Mouse (Mus musculus) forebrain, embryonic 13.5 days (tissue): ENCODE measurements at regions not wholly inside any gene's neighbourhood (a gene's known extent, or its start where the extent isn't known, plus 50 kb on each side); places are given as distances from the start of the nearest gene placed in this dataset.

Experiments
- ATAC-seq: fragments of 200-750 bp; cut with Nextera tagmentation; 2 replicates; pipeline ENCODE4 v1.8.0; 2017
- H3K27ac ChIP-seq: fragments of 300-500 bp; sonication (generic); 2 replicates; pipeline ENCODE4 v1.5.1; 2015; ENCODE audit warnings: inconsistent platforms, mild to moderate bottlenecking, moderate library complexity
- H3K27me3 ChIP-seq: fragments of 300-500 bp; sonication (generic); 2 replicates; pipeline ENCODE4 v1.6.1; 2015; ENCODE audit warnings: mild to moderate bottlenecking, inconsistent platforms
- H3K36me3 ChIP-seq: fragments of 300-500 bp; sonication (generic); 2 replicates; pipeline ENCODE4 v1.6.1; 2015; ENCODE audit warnings: mild to moderate bottlenecking, inconsistent platforms; ENCODE audit not compliant: poor library complexity, severe bottlenecking
- H3K4me1 ChIP-seq: fragments of 300-500 bp; sonication (generic); 2 replicates; pipeline ENCODE4 v1.6.1; 2015; ENCODE audit warnings: inconsistent platforms
- H3K4me2 ChIP-seq: fragments of 300-500 bp; sonication (generic); 2 replicates; pipeline ENCODE4 v1.6.1; 2015; ENCODE audit warnings: inconsistent platforms, mild to moderate bottlenecking, moderate library complexity
- H3K4me3 ChIP-seq: fragments of 300-500 bp; sonication (generic); 2 replicates; pipeline ENCODE4 v1.5.1; 2015; ENCODE audit warnings: mild to moderate bottlenecking, inconsistent platforms
- H3K9ac ChIP-seq: fragments of 300-500 bp; sonication (generic); 2 replicates; pipeline ENCODE4 v1.6.1; 2015; ENCODE audit warnings: mild to moderate bottlenecking, inconsistent platforms
- H3K9me3 ChIP-seq: fragments of 300-500 bp; sonication (generic); replicated peaks from 2 replicates; pipeline ENCODE4 v1.6.1; 2016; ENCODE audit warnings: inconsistent platforms
- WGBS: fragments of 180-500 bp; shearing (Covaris S2); methylation state at CpG from one replicate; pipeline ENCODE4 v1.1.7; 2015; 5-methylcytosine and 5-hydroxymethylcytosine counted together

DNA sequence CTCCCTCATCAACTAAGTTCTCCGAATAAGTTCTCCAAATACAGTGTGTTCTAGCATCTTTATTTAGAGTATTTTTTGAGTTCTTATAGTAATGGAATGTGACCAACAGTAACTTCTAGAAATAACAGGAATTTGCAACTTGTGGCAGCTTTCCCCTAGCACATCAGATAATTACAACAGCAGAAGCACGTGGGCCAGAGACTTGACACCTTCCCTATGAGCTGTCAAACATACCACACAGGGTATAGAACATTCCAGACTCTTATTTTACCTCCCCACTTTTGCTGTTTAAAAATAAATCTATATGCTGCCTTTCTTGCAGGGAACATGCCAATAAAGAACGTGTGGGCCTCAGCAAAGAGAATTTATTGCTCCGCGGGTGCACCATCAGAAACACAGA, 77.4 kb upstream of the Commd8 start:
- ATAC-seq, result no peak
- Histone ChIP-seq H3K27ac (no peak overlapping the region), H3K36me3 (no peaks in the 10 kb centered on the region), H3K4me1 (no peaks in the 10 kb centered on the region), H3K4me3 (no peak overlapping the region), H3K4me2 (no peak overlapping the region), H3K9me3 (no peaks in the 10 kb centered on the region), H3K9ac (no peak overlapping the region), H3K27me3 (no peaks in the 10 kb centered on the region)
- WGBS, result 89% methylated on average over 5 of the region's 5 CpGs

DNA sequence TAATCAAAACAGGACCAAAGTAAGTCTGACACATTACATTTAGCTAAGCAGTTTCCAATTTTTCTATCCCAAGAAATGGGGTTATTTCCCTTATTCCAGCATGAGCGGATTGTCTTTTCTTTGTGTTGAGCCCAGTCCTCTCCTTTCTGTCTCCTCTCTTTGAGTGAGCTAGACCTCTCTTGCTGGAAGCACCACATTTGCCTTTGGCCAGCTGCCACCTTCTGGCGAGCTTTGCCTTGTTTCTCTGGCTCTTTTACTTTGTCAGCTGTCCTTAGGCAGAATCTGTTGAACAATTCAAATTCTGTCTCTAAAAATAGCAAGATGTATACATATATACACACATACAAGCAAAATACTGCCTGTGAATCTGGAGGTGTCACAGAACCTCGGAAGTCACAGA, 76.1 kb upstream of the Commd8 start:
- WGBS, result 63% methylated on average over 3 of the region's 3 CpGs

DNA sequence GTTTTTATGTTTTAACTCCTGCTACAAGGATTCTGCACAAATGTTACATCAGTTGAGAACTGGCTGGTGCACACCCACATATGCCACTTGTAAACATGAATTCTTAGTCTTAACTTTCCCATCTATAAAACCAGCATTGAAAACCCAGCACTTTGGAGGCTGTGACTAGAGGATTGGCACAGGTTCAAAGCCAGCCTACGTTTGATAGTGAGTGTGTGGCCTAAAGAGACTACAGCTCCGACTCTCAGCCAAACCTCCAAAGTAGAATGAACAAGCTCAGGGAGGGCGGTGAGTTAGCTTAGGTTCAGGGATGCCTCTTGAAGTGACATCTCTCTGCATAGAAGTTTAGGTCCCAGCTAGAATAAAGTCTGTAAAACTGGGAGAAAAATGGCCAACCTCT, 75.0 kb upstream of the Commd8 start:
- Histone ChIP-seq H3K27ac (no peak overlapping the region), H3K9ac (no peak overlapping the region), H3K27me3 (no peaks in the 10 kb centered on the region), H3K9me3 (no peaks in the 10 kb centered on the region), H3K4me2 (no peak overlapping the region), H3K4me3 (no peak overlapping the region), H3K36me3 (no peaks in the 10 kb centered on the region), H3K4me1 (no peaks in the 10 kb centered on the region)
- 76% methylated on average over 3 of the region's 3 CpGs for WGBS
- no peak for ATAC-seq

More for the DNA sequence above, 76.1 kb upstream of the Commd8 start:
- Histone ChIP-seq H3K36me3 (no peaks in the 10 kb centered on the region), H3K9ac (no peak overlapping the region), H3K9me3 (no peaks in the 10 kb centered on the region), H3K27ac (no peak overlapping the region), H3K4me1 (no peaks in the 10 kb centered on the region), H3K4me2 (no peak overlapping the region), H3K4me3 (no peak overlapping the region), H3K27me3 (no peaks in the 10 kb centered on the region)
- peak; percentile 68; the same call in 1 of the 2 replicates for ATAC-seq

DNA sequence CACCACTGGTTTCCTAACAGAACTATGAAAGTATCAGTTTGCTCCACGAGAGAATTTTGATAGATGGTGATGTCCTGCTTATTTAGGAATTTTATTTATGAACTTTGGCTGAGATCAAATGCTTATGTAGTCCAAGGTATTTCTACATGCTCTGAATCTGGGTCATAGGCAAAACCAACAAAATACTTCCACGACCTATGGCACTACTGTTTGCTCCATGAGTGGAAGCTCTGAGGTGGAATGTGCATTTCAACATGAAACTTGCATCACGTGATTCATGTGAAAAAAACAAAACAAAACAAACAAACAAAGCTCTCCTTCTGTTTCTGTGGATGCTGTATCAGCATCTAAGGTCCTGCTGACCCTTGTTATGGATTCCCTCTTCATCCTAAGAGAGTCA, 73.5 kb upstream of the Commd8 start:
- 87% methylated on average over 3 of the region's 3 CpGs for WGBS

DNA sequence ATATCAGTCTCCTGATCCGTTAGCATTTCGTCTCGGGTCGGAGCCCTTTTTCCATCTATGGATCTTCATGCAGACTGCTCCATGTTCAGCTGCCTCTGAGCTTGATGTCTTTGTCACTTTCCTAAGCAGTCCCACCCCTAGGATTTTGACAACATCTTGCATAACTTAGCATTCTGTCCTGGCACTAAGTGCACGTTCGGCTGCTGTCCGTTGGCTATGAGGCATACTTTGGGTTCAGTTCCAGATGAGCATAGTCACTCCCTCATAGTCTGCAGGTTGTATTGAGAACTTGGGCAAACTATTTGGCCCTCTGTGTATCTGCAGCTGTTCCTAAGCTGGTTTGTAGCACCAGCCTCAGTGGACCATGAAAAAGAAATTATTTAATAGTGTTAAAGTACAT, 72.3 kb upstream of the Commd8 start:
- Histone ChIP-seq H3K4me3 (no peak overlapping the region), H3K9ac (no peak overlapping the region), H3K27me3 (no peaks in the 10 kb centered on the region), H3K9me3 (no peaks in the 10 kb centered on the region), H3K36me3 (no peaks in the 10 kb centered on the region), H3K4me2 (no peak overlapping the region), H3K4me1 (no peaks in the 10 kb centered on the region), H3K27ac (no peak overlapping the region)
- ATAC-seq, result no peak
- WGBS, result 92% methylated on average over 7 of the region's 7 CpGs

More for the DNA sequence above, 73.5 kb upstream of the Commd8 start:
- Histone ChIP-seq H3K4me2 (no peak overlapping the region), H3K4me1 (no peaks in the 10 kb centered on the region), H3K9me3 (no peaks in the 10 kb centered on the region), H3K9ac (no peak overlapping the region), H3K36me3 (no peaks in the 10 kb centered on the region), H3K4me3 (no peak overlapping the region), H3K27me3 (no peaks in the 10 kb centered on the region), H3K27ac (no peak overlapping the region)
- ATAC-seq, result no peak

DNA sequence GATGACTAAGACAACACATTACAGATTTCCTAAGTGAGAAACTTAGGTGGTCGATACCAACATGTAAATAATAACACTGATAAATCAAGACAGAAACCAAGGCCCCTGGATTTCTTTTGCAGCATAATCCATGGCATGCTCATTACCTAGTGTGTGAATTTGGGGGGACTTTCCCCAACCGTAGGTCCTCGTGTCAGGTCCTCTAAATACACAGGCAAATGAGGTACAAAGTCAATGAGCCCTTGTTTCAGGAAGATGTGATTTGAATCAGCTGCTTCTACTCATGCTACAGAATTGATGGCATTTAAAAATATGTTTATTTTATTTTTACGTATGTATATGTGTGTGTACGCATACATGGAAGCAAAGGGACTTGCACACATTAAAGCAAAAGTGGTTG, 59.0 kb upstream of the Commd8 start:
- H3K4me3 ChIP-seq, result no peak overlapping the region
- H3K4me1 ChIP-seq, result no peaks in the 10 kb centered on the region
- WGBS, result 94% methylated on average over 5 of the region's 5 CpGs
- no peak for ATAC-seq
- no peaks in the 10 kb centered on the region for H3K27me3 ChIP-seq
- no peak overlapping the region for H3K4me2 ChIP-seq
- no peaks in the 10 kb centered on the region for H3K36me3 ChIP-seq
- no peaks in the 10 kb centered on the region for H3K9me3 ChIP-seq
- H3K9ac ChIP-seq, result no peak overlapping the region
- H3K27ac ChIP-seq, result no peak overlapping the region

DNA sequence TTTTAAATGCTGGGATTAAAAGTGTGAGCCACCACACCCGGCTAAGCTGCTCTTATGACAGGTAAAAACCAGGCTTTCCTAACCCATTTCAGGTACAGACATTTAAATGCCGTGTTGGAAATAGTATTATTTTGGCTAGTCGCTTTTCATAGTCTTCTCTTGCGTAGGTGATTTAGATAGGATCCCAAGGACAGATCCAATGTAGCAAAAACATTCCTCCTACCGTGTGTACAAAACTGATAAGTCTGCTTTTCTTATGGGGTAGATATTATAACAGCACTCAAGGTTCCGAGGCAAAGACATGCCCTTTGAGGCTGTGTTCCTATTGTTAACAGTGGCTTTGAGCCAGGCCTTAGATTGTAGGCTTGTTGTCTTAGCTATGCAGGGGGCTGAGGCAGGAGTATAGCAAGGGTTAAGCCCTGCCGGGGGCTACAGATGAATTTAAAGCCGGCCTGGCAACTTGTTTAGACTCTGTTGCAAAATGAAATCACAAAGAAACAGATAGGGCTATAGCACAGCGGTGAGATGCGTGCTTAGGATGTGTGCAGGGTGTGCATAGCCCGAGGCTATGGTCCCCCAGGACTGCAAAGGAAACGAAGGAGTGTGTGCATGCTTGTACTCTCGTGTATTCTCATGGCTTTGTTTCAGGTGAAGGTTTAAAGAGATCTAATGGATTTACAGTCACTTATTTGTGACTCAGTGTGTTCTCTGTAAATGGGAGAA, 57.7 kb upstream of the Commd8 start:
- Histone ChIP-seq H3K9me3 (no peaks in the 10 kb centered on the region), H3K36me3 (no peaks in the 10 kb centered on the region), H3K4me3 (no peak overlapping the region), H3K4me2 (no peak overlapping the region), H3K27me3 (no peaks in the 10 kb centered on the region), H3K27ac (no peak overlapping the region), H3K4me1 (no peaks in the 10 kb centered on the region), H3K9ac (no peak overlapping the region)
- WGBS, result 79% methylated on average over 13 of the region's 13 CpGs
- no peak for ATAC-seq

DNA sequence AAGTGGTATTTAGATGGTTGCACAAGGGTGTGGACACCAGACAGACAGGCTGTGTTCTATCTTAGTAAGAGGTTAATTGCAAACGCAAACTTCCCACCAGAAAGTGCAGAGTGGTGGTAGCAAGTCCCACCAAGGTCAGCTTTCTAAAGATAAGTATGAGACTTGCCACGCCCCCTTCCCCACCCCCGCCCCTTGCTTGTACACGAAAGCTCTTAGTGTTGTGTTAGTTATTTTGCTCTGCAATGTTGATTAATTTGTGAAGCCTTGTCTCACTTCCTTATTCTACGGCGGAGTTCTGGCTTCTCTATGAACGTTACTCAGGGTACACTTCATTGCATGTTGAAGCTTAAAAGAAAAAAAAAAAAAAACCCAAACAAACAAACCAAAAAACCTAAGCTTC, 57.1 kb upstream of the Commd8 start:
- H3K27me3 ChIP-seq, result no peaks in the 10 kb centered on the region
- no peaks in the 10 kb centered on the region for H3K36me3 ChIP-seq
- ATAC-seq, result no peak
- no peaks in the 10 kb centered on the region for H3K4me1 ChIP-seq
- H3K9me3 ChIP-seq, result no peaks in the 10 kb centered on the region
- no peak overlapping the region for H3K4me3 ChIP-seq
- H3K9ac ChIP-seq, result no peak overlapping the region
- H3K27ac ChIP-seq, result no peak overlapping the region
- 77% methylated on average over 7 of the region's 7 CpGs for WGBS
- no peak overlapping the region for H3K4me2 ChIP-seq

DNA sequence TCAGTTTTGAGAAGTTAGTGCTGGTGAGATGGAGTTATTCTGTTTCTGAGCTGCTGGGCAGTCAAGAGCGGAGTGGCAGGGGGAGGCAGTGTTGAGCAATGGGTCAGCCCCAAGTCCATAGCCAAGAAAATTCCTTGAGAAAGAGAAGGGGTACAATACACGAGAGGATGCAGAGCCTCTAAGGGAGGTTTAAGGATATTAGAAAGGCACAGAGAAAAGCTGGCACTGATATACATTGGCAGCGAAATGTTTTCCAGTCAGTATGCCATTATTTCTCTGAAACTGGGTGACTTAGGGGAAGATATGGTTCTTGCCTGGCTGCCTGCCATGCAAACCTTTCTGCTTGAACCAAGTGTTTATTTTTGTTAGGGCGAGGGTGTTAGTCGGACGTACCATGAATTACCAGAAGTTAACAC, 56.6 kb upstream of the Commd8 start:
- H3K4me2 ChIP-seq, result no peak overlapping the region
- no peak overlapping the region for H3K9ac ChIP-seq
- no peak overlapping the region for H3K27ac ChIP-seq
- H3K36me3 ChIP-seq, result no peaks in the 10 kb centered on the region
- H3K4me3 ChIP-seq, result no peak overlapping the region
- ATAC-seq, result no peak
- 56% methylated on average over 6 of the region's 6 CpGs for WGBS
- no peaks in the 10 kb centered on the region for H3K9me3 ChIP-seq
- H3K27me3 ChIP-seq, result no peaks in the 10 kb centered on the region
- H3K4me1 ChIP-seq, result no peaks in the 10 kb centered on the region

DNA sequence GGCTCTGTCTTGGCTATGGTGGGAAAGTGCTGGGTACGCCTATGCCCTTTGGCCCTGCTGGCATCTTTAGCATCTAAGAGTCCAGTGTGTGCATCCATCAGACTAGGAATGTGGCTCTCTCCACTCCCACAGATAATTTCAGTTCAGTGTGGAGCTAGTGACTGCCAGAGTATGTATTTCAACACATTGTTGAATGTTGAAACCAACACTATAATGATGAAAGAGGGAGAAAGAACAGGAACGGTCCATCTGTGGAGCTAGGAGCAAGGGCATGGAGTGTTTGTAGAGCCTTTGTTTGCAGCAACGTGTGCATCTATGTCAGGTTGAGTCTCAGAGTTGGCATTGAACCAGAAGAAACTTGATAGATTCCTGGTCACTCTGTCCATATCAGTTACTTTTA, 54.9 kb upstream of the Commd8 start:
- Histone ChIP-seq H3K4me3 (no peak overlapping the region), H3K4me2 (no peak overlapping the region), H3K9ac (no peak overlapping the region), H3K27ac (no peak overlapping the region), H3K27me3 (no peaks in the 10 kb centered on the region), H3K9me3 (no peaks in the 10 kb centered on the region), H3K4me1 (no peaks in the 10 kb centered on the region), H3K36me3 (no peaks in the 10 kb centered on the region)
- ATAC-seq, result no peak
- 91% methylated on average over 3 of the region's 3 CpGs for WGBS

DNA sequence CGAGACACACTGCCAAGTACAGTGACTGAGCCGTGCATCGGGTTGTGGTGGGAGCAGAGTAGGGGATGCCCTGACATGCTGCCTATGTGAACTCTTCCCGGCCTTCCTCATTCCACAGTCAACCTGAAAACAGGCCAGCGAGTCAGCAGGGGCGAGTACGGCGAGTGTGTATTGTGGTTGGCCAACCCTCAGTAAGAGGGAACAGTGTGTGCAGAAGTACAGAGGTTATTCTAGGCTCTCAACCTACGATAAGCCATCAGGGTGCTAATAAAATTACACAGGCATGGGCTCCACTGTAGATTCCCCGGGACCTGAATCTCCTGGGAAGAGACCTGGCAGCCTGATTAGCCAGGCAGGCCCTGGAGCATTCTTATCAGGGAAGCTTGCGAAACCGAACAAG, 51.7 kb upstream of the Commd8 start:
- Histone ChIP-seq H3K4me3 (no peak overlapping the region), H3K9ac (no peak overlapping the region), H3K4me1 (no peaks in the 10 kb centered on the region), H3K36me3 (no peaks in the 10 kb centered on the region), H3K27me3 (no peaks in the 10 kb centered on the region), H3K4me2 (no peak overlapping the region), H3K9me3 (no peaks in the 10 kb centered on the region), H3K27ac (no peak overlapping the region)
- WGBS, result 96% methylated on average over 12 of the region's 12 CpGs
- ATAC-seq, result no peak

DNA sequence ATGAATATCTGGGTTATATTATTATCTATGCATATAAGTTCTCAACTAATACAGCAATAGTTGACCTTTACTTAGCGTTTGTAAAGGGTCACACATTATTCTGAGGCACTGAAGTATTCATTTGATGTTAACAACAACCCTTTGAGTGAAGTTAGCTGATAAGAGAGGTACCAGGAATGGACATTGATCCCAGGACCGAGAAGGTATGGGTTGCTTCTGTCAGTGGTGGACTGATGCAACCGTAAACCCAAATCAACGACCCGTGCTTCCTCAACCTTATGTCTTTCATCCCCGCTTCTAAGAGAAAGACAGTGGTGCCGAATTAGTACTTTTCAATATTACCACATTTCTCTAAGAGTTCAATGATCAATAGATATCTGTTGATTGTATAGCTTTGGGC, 51.3 kb upstream of the Commd8 start:
- no peaks in the 10 kb centered on the region for H3K27me3 ChIP-seq
- no peak overlapping the region for H3K9ac ChIP-seq
- ATAC-seq, result no peak
- no peak overlapping the region for H3K27ac ChIP-seq
- H3K4me1 ChIP-seq, result no peaks in the 10 kb centered on the region
- no peaks in the 10 kb centered on the region for H3K36me3 ChIP-seq
- no peaks in the 10 kb centered on the region for H3K9me3 ChIP-seq
- H3K4me3 ChIP-seq, result no peak overlapping the region
- 96% methylated on average over 7 of the region's 7 CpGs for WGBS
- H3K4me2 ChIP-seq, result no peak overlapping the region
